Mouse (Mus musculus): ENCODE data around the gene Chrna10. TPM values are rescaled to one million over a fixed set of nuclear protein-coding genes. Genes with fewer than 3 reads are reported as not detected.

The Chrna10 gene
- not detected for polyA plus RNA-seq (2017; shearing (Covaris generic))

GRCm38 (mm10) chr7:102116579-102117331 is at the start of gene Chrna10:
TSS of gene Chrna10 (minus strand) at chr7:102116828.

GRCm38 (mm10) chr7:102109171-102109570 is 7.5 kb downstream of the Chrna10 start, which contains the start of gene Art5:
TSS of gene Art5 (minus strand) at chr7:102109489.

GRCm38 (mm10) chr7:102101487-102101886 is 15.1 kb downstream of the Chrna10 start, which contains the start of gene Art1:
TSS of gene Art1 (plus strand) at chr7:102101743.

GRCm38 (mm10) chr7:102082816-102083215 is 33.8 kb downstream of the Chrna10 start, which contains the start of gene Trpc2:
TSS of gene Trpc2 (plus strand) at chr7:102083116.

GRCm38 (mm10) chr7:102065046-102065891 is 51.4 kb downstream of the Chrna10 start, which contains the start of the genes Rnf121, Xndc1 and Xntrpc:
TSS of gene Rnf121 (minus strand) at chr7:102065469.
TSS of gene Xndc1 (plus strand) at chr7:102065511.
TSS of gene Xntrpc (plus strand) at chr7:102065713.

Other genes with a start within 250 kb of the Chrna10 start
- not detected for gene Folr1, start 246.0 kb downstream of the Chrna10 start, polyA plus RNA-seq (2017; shearing (Covaris generic))
- gene Lamtor1, start 210.9 kb downstream of the Chrna10 start, polyA plus RNA-seq (2017; shearing (Covaris generic)): 149 TPM
- gene Tomt, start 210.5 kb downstream of the Chrna10 start, polyA plus RNA-seq (2017; shearing (Covaris generic)): 0.64 TPM
- gene Lrrc51, start 182.9 kb downstream of the Chrna10 start, polyA plus RNA-seq (2017; shearing (Covaris generic)): 3.2 TPM
- gene Numa1, start 182.7 kb downstream of the Chrna10 start, polyA plus RNA-seq (2017; shearing (Covaris generic)): 226 TPM
- gene Il18bp, start 98.1 kb downstream of the Chrna10 start, polyA plus RNA-seq (2017; shearing (Covaris generic)): 8.1 TPM
- 25.2 TPM for gene Rnf121, start 51.4 kb downstream of the Chrna10 start, polyA plus RNA-seq (2017; shearing (Covaris generic))
- gene Xndc1, start 51.3 kb downstream of the Chrna10 start, polyA plus RNA-seq (2017; shearing (Covaris generic)): 28.5 TPM
- gene Xntrpc, start 51.1 kb downstream of the Chrna10 start, polyA plus RNA-seq (2017; shearing (Covaris generic)): 1.3 TPM
- not detected for gene Trpc2, start 33.7 kb downstream of the Chrna10 start, polyA plus RNA-seq (2017; shearing (Covaris generic))
- not detected for gene Art1, start 15.1 kb downstream of the Chrna10 start, polyA plus RNA-seq (2017; shearing (Covaris generic))
- 0.77 TPM for gene Art5, start 7.3 kb downstream of the Chrna10 start, polyA plus RNA-seq (2017; shearing (Covaris generic))
- gene Nup98, start 93.3 kb upstream of the Chrna10 start, polyA plus RNA-seq (2017; shearing (Covaris generic)): 27.0 TPM
- gene Pgap2, start 93.4 kb upstream of the Chrna10 start, polyA plus RNA-seq (2017; shearing (Covaris generic)): 48.2 TPM
- 332 TPM for gene Rhog, start 139.2 kb upstream of the Chrna10 start, polyA plus RNA-seq (2017; shearing (Covaris generic))
- 92.2 TPM for gene Stim1, start 151.0 kb upstream of the Chrna10 start, polyA plus RNA-seq (2017; shearing (Covaris generic))

All from activated CD4-positive, CD25-positive, alpha-beta regulatory T cell, adult 9 weeks (primary cell).